Mouse (Mus musculus): ENCODE measurements at regions not wholly inside any gene's neighbourhood (a gene's known extent, or its start where the extent isn't known, plus 50 kb on each side); places are given as distances from the start of the nearest gene placed in this dataset.

DNA sequence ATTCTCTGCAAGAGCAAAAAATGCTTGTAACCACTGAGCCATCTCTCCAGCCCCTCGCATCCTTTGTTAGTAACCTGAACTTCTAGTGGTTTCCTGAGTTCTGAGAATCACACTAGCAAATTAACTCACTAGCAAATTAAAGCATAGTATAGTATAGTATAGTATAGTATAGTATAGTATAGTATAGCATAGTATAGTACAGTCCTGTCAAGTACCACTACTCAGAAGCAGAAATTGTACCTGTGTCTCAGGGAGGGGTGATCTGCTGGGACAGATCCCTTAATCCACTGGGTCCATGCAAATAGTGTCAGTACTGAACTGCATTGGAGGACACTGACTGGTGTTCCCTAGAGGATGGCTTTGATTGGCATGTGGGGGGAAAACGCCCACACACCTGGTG is 76.2 kb downstream of the Dyrk2 start:
- no peak for DNase-seq (ENCODE audit: low read depth, low spot score)
- Histone ChIP-seq H3K9ac (ENCODE audit: insufficient read depth, low read depth, low read length, poor library complexity, severe bottlenecking) (no peak overlapping the region), H3K36me3 (ENCODE audit: control insufficient read depth, insufficient read depth, low read length, poor library complexity, severe bottlenecking) (no peaks in the 10 kb centered on the region), H3K27ac (ENCODE audit: insufficient read depth, low read depth, low read length, poor library complexity, severe bottlenecking) (no peak overlapping the region), H3K9me3 (ENCODE audit: control insufficient read depth, insufficient read depth, low read depth, low read length) (no peaks in the 10 kb centered on the region), H3K4me3 (ENCODE audit: insufficient read depth in 1 of 2, low read depth in 1 of 2, low read length in 2 of 2, poor library complexity in 1 of 2, severe bottlenecking in 1 of 2) (no peak overlapping the region), H3K4me1 (ENCODE audit: control insufficient read depth in 2 of 2, insufficient read depth in 2 of 2, low read length in 2 of 2, poor library complexity in 1 of 2) (0 out of 4 replicates have a peak, but pooled peaks cover 0 to 2% of the 10 kb centered on the region in 2 experiments)
- in situ Hi-C loops (cut with MboI; ENCODE audit: low sequenced_read_pairs in 2 of 2, unreplicated experiment in 2 of 2): no loop called here
- no peak for TF ChIP-seq MAFK (IDR thresholded peaks at IDR 0.05; ENCODE audit: insufficient read depth, low read depth, low read length)

DNA sequence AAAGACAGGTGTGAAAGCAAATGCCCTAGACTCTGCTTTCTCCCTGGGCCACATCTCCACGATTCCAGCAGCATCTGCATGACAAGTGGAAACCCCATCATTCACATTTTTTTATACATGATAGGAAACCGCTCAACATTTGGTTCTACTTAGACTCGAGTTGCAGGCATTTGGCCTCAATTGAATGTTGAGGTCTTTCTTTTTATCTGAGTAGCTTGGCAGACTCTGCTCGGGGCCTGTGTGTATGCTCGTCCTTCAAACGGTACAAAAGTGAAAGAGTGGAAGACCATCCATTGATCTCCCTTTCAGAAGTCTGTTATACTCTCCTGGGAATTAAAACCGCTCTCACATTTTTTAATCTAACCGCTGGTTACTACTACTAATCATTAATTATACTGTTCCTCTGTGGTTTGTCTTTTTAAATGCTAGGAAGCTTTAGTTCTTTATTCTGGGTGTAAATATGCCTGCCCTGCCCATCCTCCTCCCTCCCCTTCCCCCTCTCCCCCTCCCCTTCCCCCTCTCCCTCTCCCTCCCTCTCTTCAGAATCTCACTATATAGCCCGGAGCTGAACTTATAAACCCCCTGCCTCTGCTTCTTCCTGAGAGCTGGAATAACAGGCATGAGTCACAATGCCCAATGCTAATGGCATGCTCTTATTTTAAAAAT is 75.5 kb downstream of the Dyrk2 start:
- Histone ChIP-seq H3K4me1 (ENCODE audit: control insufficient read depth in 2 of 2, insufficient read depth in 2 of 2, low read length in 2 of 2, poor library complexity in 1 of 2) (0 out of 4 replicates have a peak, but pooled peaks cover 0 to 2% of the 10 kb centered on the region in 2 experiments), H3K4me3 (ENCODE audit: insufficient read depth in 1 of 2, low read depth in 1 of 2, low read length in 2 of 2, poor library complexity in 1 of 2, severe bottlenecking in 1 of 2) (no peak overlapping the region), H3K36me3 (ENCODE audit: control insufficient read depth, insufficient read depth, low read length, poor library complexity, severe bottlenecking) (no peaks in the 10 kb centered on the region), H3K9ac (ENCODE audit: insufficient read depth, low read depth, low read length, poor library complexity, severe bottlenecking) (no peak overlapping the region), H3K27ac (ENCODE audit: insufficient read depth, low read depth, low read length, poor library complexity, severe bottlenecking) (no peak overlapping the region), H3K9me3 (ENCODE audit: control insufficient read depth, insufficient read depth, low read depth, low read length) (no peaks in the 10 kb centered on the region)
- in situ Hi-C loops (cut with MboI; ENCODE audit: low sequenced_read_pairs in 2 of 2, unreplicated experiment in 2 of 2): no loop called here
- no peak for DNase-seq (ENCODE audit: low read depth, low spot score)
- TF ChIP-seq ZNF384 (IDR thresholded peaks at IDR 0.05; ENCODE audit: low read depth, low read length): no peak
- TF ChIP-seq CHD2 (IDR thresholded peaks at IDR 0.05; ENCODE audit: low read depth, low read length): no peak
- TF ChIP-seq MAFK (IDR thresholded peaks at IDR 0.05; ENCODE audit: insufficient read depth, low read depth, low read length): no peak

DNA sequence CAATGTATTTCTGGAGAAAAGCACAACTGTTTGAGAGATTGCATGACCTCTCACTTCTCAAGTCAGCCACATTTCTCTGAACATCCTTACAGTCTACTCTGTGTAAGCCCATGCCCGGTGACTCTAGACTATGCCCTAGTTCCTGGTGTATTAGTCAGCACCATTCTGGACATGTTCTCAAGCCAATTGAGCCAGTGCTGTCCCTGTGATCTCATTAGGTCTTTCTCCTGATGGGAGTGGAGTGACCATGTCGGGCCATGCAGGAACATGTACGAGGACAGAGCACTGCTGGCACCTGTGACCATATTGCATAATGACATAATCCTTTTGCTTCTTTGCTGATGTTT is 75.0 kb downstream of the Dyrk2 start:
- in situ Hi-C loops (cut with MboI; ENCODE audit: low sequenced_read_pairs in 2 of 2, unreplicated experiment in 2 of 2): no loop called here
- DNase-seq (ENCODE audit: low read depth, low spot score): no peak
- 0 out of 4 replicates have a peak, but pooled peaks cover 0 to 2% of the 10 kb centered on the region in 2 experiments for H3K4me1 ChIP-seq (ENCODE audit: control insufficient read depth in 2 of 2, insufficient read depth in 2 of 2, low read length in 2 of 2, poor library complexity in 1 of 2)
- H3K27ac ChIP-seq (ENCODE audit: insufficient read depth, low read depth, low read length, poor library complexity, severe bottlenecking): no peak overlapping the region
- no peak overlapping the region for H3K4me3 ChIP-seq (ENCODE audit: insufficient read depth in 1 of 2, low read depth in 1 of 2, low read length in 2 of 2, poor library complexity in 1 of 2, severe bottlenecking in 1 of 2)
- no peaks in the 10 kb centered on the region for H3K36me3 ChIP-seq (ENCODE audit: control insufficient read depth, insufficient read depth, low read length, poor library complexity, severe bottlenecking)
- H3K9me3 ChIP-seq (ENCODE audit: control insufficient read depth, insufficient read depth, low read depth, low read length): no peaks in the 10 kb centered on the region
- no peak overlapping the region for H3K9ac ChIP-seq (ENCODE audit: insufficient read depth, low read depth, low read length, poor library complexity, severe bottlenecking)
- no peak for TF ChIP-seq ZC3H11A (IDR thresholded peaks at IDR 0.05; ENCODE audit: borderline replicate concordance, low read depth, low read length)
- no peak for TF ChIP-seq MAFK (IDR thresholded peaks at IDR 0.05; ENCODE audit: insufficient read depth, low read depth, low read length)
- TF ChIP-seq CHD2 (IDR thresholded peaks at IDR 0.05; ENCODE audit: low read depth, low read length): no peak
- TF ChIP-seq ZNF384 (IDR thresholded peaks at IDR 0.05; ENCODE audit: low read depth, low read length): no peak
- no peak for TF ChIP-seq HCFC1 (IDR thresholded peaks at IDR 0.05; ENCODE audit: borderline replicate concordance, insufficient read depth, low read length)

DNA sequence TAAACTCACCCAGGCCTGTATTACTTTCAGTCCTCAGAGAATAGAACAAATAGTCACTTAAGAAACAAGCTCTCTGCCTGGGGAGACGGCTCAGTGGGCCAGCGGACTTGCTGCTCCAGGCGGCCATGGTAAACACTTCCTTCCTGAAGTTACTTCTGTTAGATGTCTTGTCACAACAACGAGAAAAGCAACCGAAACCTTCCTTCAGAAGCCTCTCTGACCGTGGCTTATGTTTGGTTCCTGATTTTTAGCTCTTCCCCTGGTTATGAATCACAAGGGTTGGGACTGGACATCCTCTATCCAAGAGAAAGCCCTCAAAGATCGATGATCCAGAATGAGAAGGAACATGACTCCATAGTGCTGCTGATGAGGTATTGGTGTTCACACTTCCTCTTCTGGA is 73.5 kb downstream of the Dyrk2 start:
- in situ Hi-C loops (cut with MboI; ENCODE audit: low sequenced_read_pairs in 2 of 2, unreplicated experiment in 2 of 2): no loop called here
- H3K4me3 ChIP-seq (ENCODE audit: insufficient read depth in 1 of 2, low read depth in 1 of 2, low read length in 2 of 2, poor library complexity in 1 of 2, severe bottlenecking in 1 of 2): no peak overlapping the region
- no peak overlapping the region for H3K27ac ChIP-seq (ENCODE audit: insufficient read depth, low read depth, low read length, poor library complexity, severe bottlenecking)
- 0 out of 4 replicates have a peak, but pooled peaks cover 0 to 2% of the 10 kb centered on the region in 2 experiments for H3K4me1 ChIP-seq (ENCODE audit: control insufficient read depth in 2 of 2, insufficient read depth in 2 of 2, low read length in 2 of 2, poor library complexity in 1 of 2)
- H3K9me3 ChIP-seq (ENCODE audit: control insufficient read depth, insufficient read depth, low read depth, low read length): no peaks in the 10 kb centered on the region
- H3K36me3 ChIP-seq (ENCODE audit: control insufficient read depth, insufficient read depth, low read length, poor library complexity, severe bottlenecking): no peaks in the 10 kb centered on the region
- TF ChIP-seq ZNF384 (IDR thresholded peaks at IDR 0.05; ENCODE audit: low read depth, low read length): no peak
- no peak for TF ChIP-seq HCFC1 (IDR thresholded peaks at IDR 0.05; ENCODE audit: borderline replicate concordance, insufficient read depth, low read length)
- TF ChIP-seq MAFK (IDR thresholded peaks at IDR 0.05; ENCODE audit: insufficient read depth, low read depth, low read length): no peak
- no peak for TF ChIP-seq CHD2 (IDR thresholded peaks at IDR 0.05; ENCODE audit: low read depth, low read length)
- no peak for TF ChIP-seq ZC3H11A (IDR thresholded peaks at IDR 0.05; ENCODE audit: borderline replicate concordance, low read depth, low read length)
- no peak for DNase-seq (ENCODE audit: low read depth, low spot score)
- no peak overlapping the region for H3K9ac ChIP-seq (ENCODE audit: insufficient read depth, low read depth, low read length, poor library complexity, severe bottlenecking)

DNA sequence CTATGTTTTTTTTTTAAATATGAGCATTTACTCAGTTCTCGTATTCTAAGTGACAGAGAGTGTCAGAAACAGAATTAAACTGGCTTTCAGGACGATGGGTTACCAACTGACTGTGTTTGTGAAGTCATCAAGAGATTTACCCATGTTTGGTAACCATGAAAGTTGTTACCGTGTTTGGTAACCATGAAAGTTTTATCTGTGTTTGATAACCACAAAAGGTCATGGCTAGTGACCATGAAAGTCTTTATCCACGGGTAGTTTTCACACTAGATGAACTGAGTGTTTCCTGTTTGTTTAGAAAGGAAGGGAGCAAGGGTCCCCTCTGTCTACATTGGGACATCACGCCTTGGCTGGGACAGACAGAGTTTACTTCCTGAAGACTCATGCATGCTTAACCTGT is 72.8 kb downstream of the Dyrk2 start:
- no peak for TF ChIP-seq MAFK (IDR thresholded peaks at IDR 0.05; ENCODE audit: insufficient read depth, low read depth, low read length)
- no peak for TF ChIP-seq ZNF384 (IDR thresholded peaks at IDR 0.05; ENCODE audit: low read depth, low read length)
- no peak for TF ChIP-seq CHD2 (IDR thresholded peaks at IDR 0.05; ENCODE audit: low read depth, low read length)
- no peak for TF ChIP-seq HCFC1 (IDR thresholded peaks at IDR 0.05; ENCODE audit: borderline replicate concordance, insufficient read depth, low read length)
- no peak for TF ChIP-seq ZC3H11A (IDR thresholded peaks at IDR 0.05; ENCODE audit: borderline replicate concordance, low read depth, low read length)
- Histone ChIP-seq H3K9ac (ENCODE audit: insufficient read depth, low read depth, low read length, poor library complexity, severe bottlenecking) (no peak overlapping the region), H3K9me3 (ENCODE audit: control insufficient read depth, insufficient read depth, low read depth, low read length) (no peaks in the 10 kb centered on the region), H3K36me3 (ENCODE audit: control insufficient read depth, insufficient read depth, low read length, poor library complexity, severe bottlenecking) (no peaks in the 10 kb centered on the region), H3K4me3 (ENCODE audit: insufficient read depth in 1 of 2, low read depth in 1 of 2, low read length in 2 of 2, poor library complexity in 1 of 2, severe bottlenecking in 1 of 2) (no peak overlapping the region), H3K4me1 (ENCODE audit: control insufficient read depth in 2 of 2, insufficient read depth in 2 of 2, low read length in 2 of 2, poor library complexity in 1 of 2) (0 out of 4 replicates have a peak, but pooled peaks cover 0 to 2% of the 10 kb centered on the region in 2 experiments), H3K27ac (ENCODE audit: insufficient read depth, low read depth, low read length, poor library complexity, severe bottlenecking) (no peak overlapping the region)
- no peak for DNase-seq (ENCODE audit: low read depth, low spot score)
- in situ Hi-C loops (cut with MboI; ENCODE audit: low sequenced_read_pairs in 2 of 2, unreplicated experiment in 2 of 2): no loop called here

Data from ES-E14 (cell line).